Mouse (Mus musculus) cerebellum, adult 9-11 months (tissue): ENCODE results near the gene Gpatch4.

Source experiments
- DNase-seq: peaks from one replicate; pipeline ENCODE4 v3.0.0; 2022

The Gpatch4 gene

DNA sequence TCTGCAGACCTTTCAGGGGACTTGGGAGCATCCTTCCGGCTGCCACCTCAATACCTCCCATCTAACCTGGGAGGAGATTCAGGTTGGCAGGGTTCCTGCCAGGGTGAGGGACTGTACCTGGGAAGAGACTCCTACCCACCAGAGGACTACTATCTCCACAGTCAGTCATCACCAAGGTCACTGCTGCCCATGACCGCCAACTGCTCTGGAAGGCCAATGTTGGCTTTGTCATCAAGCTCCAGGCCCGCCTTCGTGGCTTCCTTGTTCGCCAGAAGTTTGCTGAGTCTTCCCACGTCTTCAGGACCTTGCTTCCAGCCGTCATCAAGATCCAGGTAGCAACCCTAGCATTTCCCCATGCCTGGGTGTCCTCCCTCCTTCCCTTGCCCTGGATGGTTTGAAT is 58.8 kb downstream of the Gpatch4 start:
- no peak for DNase-seq

DNA sequence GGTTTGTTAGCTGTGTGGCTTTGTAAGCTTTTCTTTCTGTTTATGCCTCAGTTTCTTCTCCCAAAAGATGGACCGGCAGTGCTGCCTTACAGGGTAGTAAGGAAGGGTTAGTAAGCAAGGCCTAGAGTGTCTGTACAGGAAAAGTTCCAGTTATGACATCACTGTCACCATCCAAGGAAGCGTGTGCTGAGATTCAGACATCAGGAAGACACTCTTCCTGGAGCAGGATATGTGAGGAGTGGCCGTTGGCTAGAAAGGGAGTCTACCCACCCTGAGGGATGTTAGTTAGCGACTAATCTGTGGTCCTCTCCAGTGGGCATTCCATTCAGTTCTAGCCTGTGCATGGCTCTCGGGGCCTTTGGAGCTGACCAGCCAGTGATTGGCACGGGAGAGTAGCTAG is 59.3 kb downstream of the Gpatch4 start:
- no peak for DNase-seq

DNA sequence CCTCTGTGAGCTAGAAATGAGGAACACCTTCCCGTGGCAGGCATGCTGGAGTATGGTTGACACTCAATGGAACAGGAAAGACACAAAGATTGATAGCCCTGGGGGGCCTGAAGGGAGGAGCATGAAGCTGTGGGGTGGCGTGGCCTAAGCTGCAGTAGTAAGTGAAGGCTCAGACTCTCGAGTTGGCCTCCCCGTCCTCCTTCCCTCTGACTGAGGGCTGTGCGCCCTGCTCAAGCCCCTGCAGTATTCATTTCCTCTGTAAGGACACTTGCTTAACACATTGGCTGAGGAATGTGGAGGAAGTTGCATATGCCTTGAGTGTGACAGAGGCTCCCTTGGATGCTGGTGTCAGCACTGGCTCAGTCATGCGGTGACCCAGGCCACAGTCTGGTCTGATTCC is 59.7 kb downstream of the Gpatch4 start:
- no peak for DNase-seq
